Mouse (Mus musculus): ENCODE results near the gene Cib2.

Gene Cib2

GRCm38 (mm10) chr9:54544954-54545315, 15.1 kb downstream of the Cib2 start:
- no peak for DNase-seq (ENCODE audit: low spot score in 2 of 2)

GRCm38 (mm10) chr9:54544212-54544953, 15.6 kb downstream of the Cib2 start:
- DNase-seq (ENCODE audit: low spot score in 2 of 2): no peak

- DNase-seq (ENCODE audit: low spot score in 2 of 2): no peak
These were observed 19.2 kb downstream of the Cib2 start for GRCm38 (mm10) chr9:54540801-54541200.

GRCm38 (mm10) chr9:54538684-54539083, 21.3 kb downstream of the Cib2 start, which contains the start of gene Sh2d7:
Gene Sh2d7, plus strand, starts transcription at chr9:54538984.
- DNase-seq (ENCODE audit: low spot score in 2 of 2): no peak

GRCm38 (mm10) chr9:54538244-54538643, 21.8 kb downstream of the Cib2 start:
- no peak for DNase-seq (ENCODE audit: low spot score in 2 of 2)

- no peak for DNase-seq (ENCODE audit: low spot score in 2 of 2)
These were observed 22.5 kb downstream of the Cib2 start for GRCm38 (mm10) chr9:54537480-54537879.

- DNase-seq (ENCODE audit: low spot score in 2 of 2): peak; percentile 74 to 82
These were observed 23.0 kb downstream of the Cib2 start for GRCm38 (mm10) chr9:54537030-54537429.

GRCm38 (mm10) chr9:54536236-54536635, 23.8 kb downstream of the Cib2 start:
- DNase-seq (ENCODE audit: low spot score in 2 of 2): peak in 1 of 2 experiments; percentile 66

- DNase-seq (ENCODE audit: low spot score in 2 of 2): peak; percentile 86 to 91
These were observed 26.0 kb downstream of the Cib2 start for GRCm38 (mm10) chr9:54533975-54534374.

- peak in 1 of 2 experiments; percentile 16 for DNase-seq (ENCODE audit: low spot score in 2 of 2)
These were observed 27.1 kb downstream of the Cib2 start for GRCm38 (mm10) chr9:54532926-54533325.

- DNase-seq (ENCODE audit: low spot score in 2 of 2): peak in 1 of 2 experiments; percentile 9
These were observed 28.6 kb downstream of the Cib2 start for GRCm38 (mm10) chr9:54531421-54531820.

- peak in 1 of 2 experiments; percentile 57 for DNase-seq (ENCODE audit: low spot score in 2 of 2)
These were observed 29.2 kb downstream of the Cib2 start for GRCm38 (mm10) chr9:54530836-54531235.

GRCm38 (mm10) chr9:54529950-54530349, 30.1 kb downstream of the Cib2 start:
- DNase-seq (ENCODE audit: low spot score in 2 of 2): peak in 1 of 2 experiments; percentile 20

GRCm38 (mm10) chr9:54527694-54528093, 32.3 kb downstream of the Cib2 start:
- no peak for DNase-seq (ENCODE audit: low spot score in 2 of 2)

- DNase-seq (ENCODE audit: low spot score in 2 of 2): no peak
These were observed 39.7 kb downstream of the Cib2 start for GRCm38 (mm10) chr9:54520286-54520685.

GRCm38 (mm10) chr9:54518921-54519320, 41.1 kb downstream of the Cib2 start:
- DNase-seq (ENCODE audit: low spot score in 2 of 2): no peak

GRCm38 (mm10) chr9:54515991-54516390, 44.0 kb downstream of the Cib2 start:
- DNase-seq (ENCODE audit: low spot score in 2 of 2): no peak

GRCm38 (mm10) chr9:54502873-54503272, 57.1 kb downstream of the Cib2 start:
- DNase-seq (ENCODE audit: low spot score in 2 of 2): peak in 1 of 2 experiments; percentile 37

GRCm38 (mm10) chr9:54502111-54502495, 57.9 kb downstream of the Cib2 start:
- peak in 1 of 2 experiments; percentile 38 for DNase-seq (ENCODE audit: low spot score in 2 of 2)

- peak; percentile 94 for DNase-seq (ENCODE audit: low spot score in 2 of 2)
These were observed 58.4 kb downstream of the Cib2 start, which contains the start of gene Dmxl2 for GRCm38 (mm10) chr9:54501453-54502110. Gene Dmxl2, minus strand, starts transcription at chr9:54501626.

GRCm38 (mm10) chr9:54500832-54501452, 59.1 kb downstream of the Cib2 start:
- peak in 1 of 2 experiments; percentile 62 for DNase-seq (ENCODE audit: low spot score in 2 of 2)

- DNase-seq (ENCODE audit: low spot score in 2 of 2): no peak
These were observed 60.2 kb downstream of the Cib2 start for GRCm38 (mm10) chr9:54499791-54500190.

- DNase-seq (ENCODE audit: low spot score in 2 of 2): no peak
These were observed 60.7 kb downstream of the Cib2 start for GRCm38 (mm10) chr9:54499291-54499690.

Measured in right cerebral cortex, postnatal 10 days (tissue).